Mouse (Mus musculus): ENCODE data around the gene Smpdl3a.

Gene Smpdl3a

DNA sequence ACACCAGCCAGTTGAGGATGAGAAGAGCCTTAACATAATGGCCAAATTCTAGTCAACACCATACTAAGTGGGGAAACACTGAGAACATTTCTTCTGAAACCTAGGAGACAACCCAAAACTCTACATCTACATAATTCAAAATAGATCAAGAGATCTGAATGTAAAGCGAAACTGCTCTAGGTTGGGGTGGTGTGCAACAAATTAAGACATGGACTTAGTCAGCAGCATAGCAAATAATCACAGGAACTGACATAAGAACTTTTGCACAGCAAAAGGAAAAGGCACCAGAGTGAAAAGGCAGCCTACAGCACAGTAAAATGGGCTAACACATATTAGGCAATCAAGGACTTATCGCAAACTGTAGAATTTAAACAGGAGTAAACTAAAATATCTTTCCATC is 25.1 kb downstream of the Smpdl3a start:
- DNase-seq (ENCODE audit: low spot score): no peak

GRCm38 (mm10) chr10:57822473-57822872 is 28.3 kb downstream of the Smpdl3a start:
- DNase-seq (ENCODE audit: low spot score): no peak

GRCm38 (mm10) chr10:57828649-57829048 is 34.5 kb downstream of the Smpdl3a start:
- no peak for DNase-seq (ENCODE audit: low spot score)

GRCm38 (mm10) chr10:57829621-57830020 is 35.5 kb downstream of the Smpdl3a start:
- DNase-seq (ENCODE audit: low spot score): no peak

- DNase-seq (ENCODE audit: low spot score): no peak
Observed at GRCm38 (mm10) chr10:57835094-57835493, 41.0 kb downstream of the Smpdl3a start.

- DNase-seq (ENCODE audit: low spot score): no peak
Observed at GRCm38 (mm10) chr10:57835982-57836381, 41.8 kb downstream of the Smpdl3a start.

DNA sequence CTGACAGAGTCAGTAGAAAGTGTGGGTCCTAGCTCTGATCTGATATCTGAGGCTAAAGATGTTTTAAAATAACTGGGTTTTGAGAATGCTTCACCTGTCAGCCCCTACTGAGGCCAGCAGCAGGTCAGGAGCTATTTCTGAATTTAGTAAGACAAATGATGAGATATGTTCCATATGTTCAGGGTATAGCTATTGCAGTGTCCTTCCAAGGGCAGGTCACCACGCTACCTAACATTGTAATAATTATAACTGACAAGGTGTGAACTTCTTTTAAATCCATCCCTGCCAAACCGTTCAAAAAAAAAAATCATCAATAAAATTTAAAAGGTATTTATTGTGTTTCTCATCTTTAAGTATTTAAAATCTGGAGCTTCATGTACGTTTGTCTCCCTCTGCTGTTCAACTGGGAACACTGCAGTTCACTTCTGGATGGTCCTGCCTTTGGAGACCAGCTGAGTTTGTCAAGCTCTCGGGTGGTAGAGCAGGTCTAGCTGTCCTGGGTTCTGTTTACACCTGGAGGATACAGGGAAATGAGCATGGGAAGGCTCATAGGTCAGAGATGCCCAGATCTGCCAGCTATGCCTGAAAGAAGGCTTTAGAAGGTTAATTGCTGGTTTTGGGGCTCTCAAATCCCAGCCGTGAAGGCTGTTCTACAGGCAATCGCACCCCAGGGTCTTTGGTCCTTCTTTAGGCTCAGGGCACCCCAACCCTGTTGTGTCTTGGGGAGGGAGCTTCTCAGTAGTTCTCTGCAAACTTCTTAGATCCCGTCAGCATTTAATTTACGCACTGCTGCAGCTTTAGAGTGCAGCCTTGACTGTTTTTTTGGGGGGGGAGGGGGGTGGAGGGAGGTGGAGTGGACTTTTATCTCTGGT is 47.7 kb downstream of the Smpdl3a start:
- peak; percentile 44 for DNase-seq (ENCODE audit: low spot score)

GRCm38 (mm10) chr10:57847916-57848682 is 54.0 kb downstream of the Smpdl3a start:
- DNase-seq (ENCODE audit: low spot score): no peak

Data from testis, postnatal 10 days (tissue).